Mouse (Mus musculus): Measurements from ENCODE around the gene Ttll5. TPM values are rescaled to one million over a fixed set of nuclear protein-coding genes. Genes with fewer than 3 reads are reported as not detected.

Gene Ttll5
- total and polyA plus RNA-seq, 3 experiments = 7.4 to 18.5 TPM; not detected in 1

- TF ChIP-seq RCOR1 (IDR thresholded peaks at IDR 0.05; ENCODE audit: low read depth, low read length) (no peak), MAFK (IDR thresholded peaks at IDR 0.05; ENCODE audit: borderline replicate concordance, low read depth, low read length) (no peak), POLR2AphosphoS2 (IDR thresholded peaks at IDR 0.05; ENCODE audit: low read length) (no peak), KAT2A (conservative IDR thresholded peaks at IDR 0.05; ENCODE audit: low read depth, low read length) (no peak), CHD2 (IDR thresholded peaks at IDR 0.05; ENCODE audit: low read length) (no peak), SMC3 (IDR thresholded peaks at IDR 0.05; ENCODE audit: low read depth, low read length) (no peak), MYB (IDR thresholded peaks at IDR 0.05; ENCODE audit: low read depth, low read length) (no peak)
- no peak overlapping the region for H3K9ac ChIP-seq (ENCODE audit: control insufficient read depth, low read depth, low read length, poor library complexity, severe bottlenecking)
- no peaks in the 10 kb centered on the region for H3K4me1 ChIP-seq (ENCODE audit: control insufficient read depth in 1 of 2, insufficient read depth in 2 of 2, low read length in 2 of 2)
- no peaks in the 10 kb centered on the region for H3K79me2 ChIP-seq (ENCODE audit: control insufficient read depth, insufficient read depth, low read length, poor library complexity)
- no peaks in the 10 kb centered on the region for H3K27me3 ChIP-seq (ENCODE audit: control insufficient read depth in 1 of 2, insufficient read depth in 2 of 2, low read length in 2 of 2)
- H3K4me3 ChIP-seq (ENCODE audit: control insufficient read depth in 1 of 2, insufficient read depth in 1 of 2, low read depth in 2 of 2, low read length in 2 of 2) = no peak overlapping the region
- no peak for DNase-seq (ENCODE audit: low read depth, low spot score)
- H3K36me3 ChIP-seq (ENCODE audit: control insufficient read depth in 1 of 2, insufficient read depth in 2 of 2, low read length in 2 of 2) = no peaks in the 10 kb centered on the region
- no peak overlapping the region for H3K27ac ChIP-seq (ENCODE audit: control insufficient read depth, low read depth, low read length)
- no peaks in the 10 kb centered on the region for H3K9me3 ChIP-seq (replicated peaks; ENCODE audit: insufficient read depth, low read length)
Observed at GRCm38 (mm10) chr12:85956251-85956650, 131.8 kb downstream of the Ttll5 start.

- no peak for DNase-seq (ENCODE audit: low read depth, low spot score)
- Histone ChIP-seq H3K4me3 (ENCODE audit: control insufficient read depth in 1 of 2, insufficient read depth in 1 of 2, low read depth in 2 of 2, low read length in 2 of 2) (no peak overlapping the region), H3K27ac (ENCODE audit: control insufficient read depth, low read depth, low read length) (no peak overlapping the region)
Observed at GRCm38 (mm10) chr12:85958460-85958859, 134.0 kb downstream of the Ttll5 start.

GRCm38 (mm10) chr12:85959822-85960501 is 135.5 kb downstream of the Ttll5 start:
- no peaks in the 10 kb centered on the region for H3K27me3 ChIP-seq (ENCODE audit: control insufficient read depth in 1 of 2, insufficient read depth in 2 of 2, low read length in 2 of 2)
- H3K9me3 ChIP-seq (replicated peaks; ENCODE audit: insufficient read depth, low read length) = no peaks in the 10 kb centered on the region
- no peaks in the 10 kb centered on the region for H3K36me3 ChIP-seq (ENCODE audit: control insufficient read depth in 1 of 2, insufficient read depth in 2 of 2, low read length in 2 of 2)
- DNase-seq (ENCODE audit: low read depth, low spot score) = no peak
- H3K79me2 ChIP-seq (ENCODE audit: control insufficient read depth, insufficient read depth, low read length, poor library complexity) = no peaks in the 10 kb centered on the region
- H3K27ac ChIP-seq (ENCODE audit: control insufficient read depth, low read depth, low read length) = no peak overlapping the region
- no peak overlapping the region for H3K4me3 ChIP-seq (ENCODE audit: control insufficient read depth in 1 of 2, insufficient read depth in 1 of 2, low read depth in 2 of 2, low read length in 2 of 2)
- TF ChIP-seq ZC3H11A (IDR thresholded peaks at IDR 0.05; ENCODE audit: low read depth, low read length) = no peak
- no peak for TF ChIP-seq ETS1 (IDR thresholded peaks at IDR 0.05; ENCODE audit: low read depth, low read length)
- TF ChIP-seq RCOR1 (IDR thresholded peaks at IDR 0.05; ENCODE audit: low read depth, low read length) = no peak
- TF ChIP-seq UBTF (IDR thresholded peaks at IDR 0.05; ENCODE audit: borderline replicate concordance, insufficient read depth, low read depth, low read length) = no peak
- no peaks in the 10 kb centered on the region for H3K4me1 ChIP-seq (ENCODE audit: control insufficient read depth in 1 of 2, insufficient read depth in 2 of 2, low read length in 2 of 2)
- no peak overlapping the region for H3K9ac ChIP-seq (ENCODE audit: control insufficient read depth, low read depth, low read length, poor library complexity, severe bottlenecking)

More at GRCm38 (mm10) chr12:85958460-85958859, 134.0 kb downstream of the Ttll5 start:
- Histone ChIP-seq H3K36me3 (ENCODE audit: control insufficient read depth in 1 of 2, insufficient read depth in 2 of 2, low read length in 2 of 2) (no peaks in the 10 kb centered on the region), H3K27me3 (ENCODE audit: control insufficient read depth in 1 of 2, insufficient read depth in 2 of 2, low read length in 2 of 2) (no peaks in the 10 kb centered on the region), H3K9me3 (replicated peaks; ENCODE audit: insufficient read depth, low read length) (no peaks in the 10 kb centered on the region), H3K9ac (ENCODE audit: control insufficient read depth, low read depth, low read length, poor library complexity, severe bottlenecking) (no peak overlapping the region), H3K79me2 (ENCODE audit: control insufficient read depth, insufficient read depth, low read length, poor library complexity) (no peaks in the 10 kb centered on the region), H3K4me1 (ENCODE audit: control insufficient read depth in 1 of 2, insufficient read depth in 2 of 2, low read length in 2 of 2) (no peaks in the 10 kb centered on the region)
- no peak for TF ChIP-seq EP300 (IDR thresholded peaks at IDR 0.05; ENCODE audit: low read depth in 1 of 2, low read length in 2 of 2)
- no peak for TF ChIP-seq USF1 (IDR thresholded peaks at IDR 0.05; ENCODE audit: low read depth, low read length)
- TF ChIP-seq GABPA (IDR thresholded peaks at IDR 0.05; ENCODE audit: low read depth, low read length) = no peak
- no peak for TF ChIP-seq JUND (IDR thresholded peaks at IDR 0.05; ENCODE audit: low read depth, low read length)
- TF ChIP-seq HCFC1 (IDR thresholded peaks at IDR 0.05; ENCODE audit: low read depth, low read length) = no peak
- TF ChIP-seq NELFE (IDR thresholded peaks at IDR 0.05; ENCODE audit: low read depth, low read length) = no peak
- no peak for TF ChIP-seq MYB (IDR thresholded peaks at IDR 0.05; ENCODE audit: low read depth, low read length)
- no peak for TF ChIP-seq USF2 (IDR thresholded peaks at IDR 0.05; ENCODE audit: borderline replicate concordance in 1 of 2, insufficient read depth in 1 of 2, low read depth in 1 of 2, low read length in 2 of 2)
